Mouse (Mus musculus): ENCODE results near the gene Cog4. TPM values are rescaled to one million over a fixed set of nuclear protein-coding genes. Genes with fewer than 3 reads are reported as not detected.
A peak's percentile ranks its signal among the peaks of the same experiment; 100 is the strongest.

Cog4 gene
- total RNA-seq (2021) (10 to 100 TPM; 85.3 to 87.0 TPM), polyA plus RNA-seq (2012; rRNA removed) (21.0 and 21.3 TPM in 2 replicates)
- long read RNA-seq, transcript Cog4-201 (19 exons, 2,737 nt) = major isoform, 80 of 89 reads
- long read RNA-seq, partial matches to known transcripts = 3 of 89 reads
- long read RNA-seq, other reads (novel, unspliced or antisense) = 6 of 89 reads

DNA sequence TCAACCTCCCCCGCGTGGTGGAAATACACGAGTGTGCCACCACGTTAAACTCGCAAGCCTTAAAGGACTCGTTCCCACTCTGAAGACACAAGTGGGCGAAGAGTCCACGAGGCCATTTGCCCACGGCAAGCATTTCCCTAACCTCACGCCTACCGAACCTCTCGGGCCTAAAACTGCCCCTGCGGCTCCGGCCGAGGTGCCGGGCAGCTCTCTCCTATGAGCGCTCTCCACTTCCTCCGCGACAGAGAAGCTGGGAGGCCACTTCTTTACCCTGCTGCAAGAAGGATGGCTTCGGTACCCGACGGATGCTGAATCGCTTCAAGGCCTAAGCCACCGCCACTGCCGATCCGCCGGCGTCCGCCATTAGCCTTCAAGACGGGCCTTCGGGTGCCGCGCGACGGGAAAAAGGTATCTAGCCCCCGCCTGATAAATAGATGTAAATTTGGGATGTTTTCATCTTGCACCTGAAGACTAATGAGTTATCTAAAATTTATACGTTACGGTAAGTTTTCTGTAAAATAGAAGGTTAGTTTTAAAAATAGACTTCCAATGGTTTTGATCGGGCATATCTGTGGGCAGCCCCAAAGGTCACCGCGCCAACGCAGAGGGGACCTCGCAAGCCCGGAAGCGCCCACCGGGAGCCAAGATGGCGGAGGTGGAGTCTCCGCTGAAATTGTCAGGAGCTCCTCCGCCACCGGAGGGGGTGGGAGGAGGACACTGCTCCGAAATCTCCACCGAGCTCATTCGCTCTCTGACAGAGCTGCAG is at the start of gene Cog4, which contains the start of gene Sf3b3:
Gene Cog4 (plus strand): TSS at position 196 of the 766 bp plus-strand sequence.
Gene Sf3b3 (minus strand): TSS at position 383 of the 766 bp plus-strand sequence.
- DNase-seq = peak; percentile 87

DNA sequence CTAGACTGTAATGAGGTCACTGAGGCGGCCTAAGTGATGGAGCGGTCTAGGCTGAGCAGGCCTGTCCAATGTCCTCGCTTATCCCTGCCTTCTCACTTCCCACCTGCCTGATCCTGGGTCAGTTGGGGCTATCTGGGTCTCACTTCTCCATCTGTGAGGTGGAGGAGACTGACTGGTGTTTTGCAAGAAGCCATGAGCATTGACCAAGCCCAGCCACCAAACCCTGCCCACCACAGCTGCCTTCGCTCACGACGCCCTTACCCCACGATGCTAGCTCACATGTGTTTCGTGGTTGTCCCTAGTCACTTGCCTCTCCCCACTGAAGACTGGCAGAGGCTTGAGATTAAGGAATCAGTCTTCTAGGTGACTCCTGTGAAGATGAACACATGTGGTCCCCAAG is 49.3 kb upstream of the Cog4 start:
- DNase-seq = no peak

DNA sequence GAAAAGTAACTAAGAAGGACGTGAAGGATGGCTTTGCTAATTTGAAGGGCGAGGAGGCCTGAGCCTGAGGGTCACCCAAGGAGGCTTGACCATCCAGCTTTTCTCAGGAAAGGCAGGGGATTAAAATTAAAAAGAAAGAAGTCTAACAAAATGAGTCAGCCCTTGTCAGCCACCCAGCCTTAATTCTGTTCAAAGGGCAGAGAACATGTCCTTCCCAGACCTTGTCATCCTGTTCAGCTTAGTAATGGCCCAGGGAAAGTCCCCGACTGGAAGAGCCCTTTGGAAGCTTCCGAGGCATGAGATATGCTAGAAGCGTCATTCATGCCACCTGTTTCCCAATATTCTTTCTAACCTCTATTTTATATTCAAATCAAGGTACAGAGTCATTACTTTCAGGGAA is 43.4 kb upstream of the Cog4 start:
- peak; percentile 72 for DNase-seq

DNA sequence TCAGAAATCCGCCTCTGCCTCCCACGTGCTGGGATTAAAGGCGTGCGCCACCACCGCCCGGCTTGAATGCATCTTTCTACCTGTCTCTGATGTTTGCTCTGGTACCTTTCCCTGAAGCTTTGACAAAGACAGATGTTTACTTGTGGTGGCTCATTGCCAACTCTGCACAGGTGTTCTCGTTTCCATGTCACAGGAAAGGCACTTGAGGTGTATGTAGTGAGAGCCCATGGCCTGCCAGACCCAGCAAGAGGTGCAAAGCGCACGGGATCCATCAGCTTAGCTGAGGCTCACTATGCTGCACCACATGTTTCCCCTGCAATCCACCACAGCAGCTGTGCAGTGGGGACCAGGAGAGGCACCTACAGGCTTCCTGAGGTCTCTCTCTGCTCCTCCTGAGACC is 42.5 kb upstream of the Cog4 start:
- no peak for DNase-seq

DNA sequence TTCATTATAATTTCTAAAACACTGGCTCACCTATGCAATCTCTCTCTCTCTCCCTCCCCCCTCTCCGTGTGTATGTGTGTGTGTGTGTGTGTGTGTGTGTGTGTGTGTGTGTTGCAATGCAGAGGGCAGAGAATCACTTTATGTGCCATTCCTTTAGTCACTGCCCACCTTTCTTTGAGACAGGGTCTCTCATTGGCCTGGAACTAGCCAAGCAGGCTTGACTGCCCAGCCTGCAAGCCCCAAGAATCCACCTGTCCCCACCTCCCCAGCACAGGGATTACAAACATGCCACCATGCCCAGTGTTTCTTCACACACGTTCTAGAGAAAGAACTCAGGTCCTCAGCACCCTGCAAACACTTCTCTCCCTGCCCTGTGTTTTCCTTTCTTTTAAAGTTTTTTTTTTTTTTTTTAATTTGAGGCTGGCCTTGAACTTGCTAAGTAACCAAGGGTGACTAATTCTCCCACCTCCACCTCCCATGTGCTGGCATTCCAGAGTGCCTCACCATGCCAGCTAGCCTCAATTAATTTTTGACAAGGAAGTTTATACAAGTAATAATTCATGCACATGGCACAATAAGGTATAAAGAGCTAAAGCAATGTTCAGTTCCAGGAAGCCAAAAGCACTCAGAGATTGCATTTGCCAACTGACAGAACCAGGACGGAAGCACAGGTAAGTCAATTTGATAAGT is 41.4 kb upstream of the Cog4 start:
- peak; percentile 52 for DNase-seq

DNA sequence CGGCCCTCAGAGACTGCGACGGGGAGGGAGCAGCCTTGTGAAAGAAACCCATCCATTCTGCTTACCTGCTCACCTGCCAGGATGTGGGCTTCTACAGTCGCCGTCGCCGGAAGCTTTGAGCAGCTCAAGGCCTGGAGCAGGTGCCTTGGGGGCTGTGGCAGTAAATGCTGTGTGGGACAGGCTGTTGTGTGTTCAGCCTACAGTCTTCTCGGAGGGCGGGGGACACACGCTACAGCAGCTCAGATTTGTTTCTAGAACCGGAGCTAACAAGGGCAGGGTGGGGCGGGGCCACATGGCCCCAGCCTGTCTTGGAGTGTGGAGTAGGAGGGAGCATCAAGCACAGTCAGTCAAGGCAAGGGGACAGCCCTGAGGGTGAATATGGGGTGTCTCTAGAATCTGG is 40.7 kb upstream of the Cog4 start, which contains the start of gene Il34:
Gene Il34 (minus strand): TSS at position 256 of the 400 bp plus-strand sequence.
- DNase-seq = peak; percentile 52

DNA sequence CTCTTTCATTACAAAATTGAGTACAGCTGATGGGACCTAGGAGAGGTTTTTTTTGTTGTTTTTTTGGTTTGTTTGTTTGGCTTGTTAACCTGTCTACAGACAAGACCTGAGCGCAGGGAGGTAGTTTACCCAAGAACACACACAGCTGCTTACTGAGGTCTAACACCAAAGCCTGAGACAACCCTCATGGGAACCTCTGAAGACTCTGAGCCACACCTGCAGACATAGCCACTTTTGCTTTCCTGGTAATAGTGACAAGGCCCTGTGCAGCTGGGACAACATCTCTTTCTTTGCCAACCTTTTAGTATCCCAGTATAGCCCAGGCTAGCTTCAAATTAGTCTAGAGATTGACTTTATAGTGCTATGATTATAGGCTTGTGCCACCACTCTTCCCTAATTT is 40.3 kb upstream of the Cog4 start:
- DNase-seq = no peak

DNA sequence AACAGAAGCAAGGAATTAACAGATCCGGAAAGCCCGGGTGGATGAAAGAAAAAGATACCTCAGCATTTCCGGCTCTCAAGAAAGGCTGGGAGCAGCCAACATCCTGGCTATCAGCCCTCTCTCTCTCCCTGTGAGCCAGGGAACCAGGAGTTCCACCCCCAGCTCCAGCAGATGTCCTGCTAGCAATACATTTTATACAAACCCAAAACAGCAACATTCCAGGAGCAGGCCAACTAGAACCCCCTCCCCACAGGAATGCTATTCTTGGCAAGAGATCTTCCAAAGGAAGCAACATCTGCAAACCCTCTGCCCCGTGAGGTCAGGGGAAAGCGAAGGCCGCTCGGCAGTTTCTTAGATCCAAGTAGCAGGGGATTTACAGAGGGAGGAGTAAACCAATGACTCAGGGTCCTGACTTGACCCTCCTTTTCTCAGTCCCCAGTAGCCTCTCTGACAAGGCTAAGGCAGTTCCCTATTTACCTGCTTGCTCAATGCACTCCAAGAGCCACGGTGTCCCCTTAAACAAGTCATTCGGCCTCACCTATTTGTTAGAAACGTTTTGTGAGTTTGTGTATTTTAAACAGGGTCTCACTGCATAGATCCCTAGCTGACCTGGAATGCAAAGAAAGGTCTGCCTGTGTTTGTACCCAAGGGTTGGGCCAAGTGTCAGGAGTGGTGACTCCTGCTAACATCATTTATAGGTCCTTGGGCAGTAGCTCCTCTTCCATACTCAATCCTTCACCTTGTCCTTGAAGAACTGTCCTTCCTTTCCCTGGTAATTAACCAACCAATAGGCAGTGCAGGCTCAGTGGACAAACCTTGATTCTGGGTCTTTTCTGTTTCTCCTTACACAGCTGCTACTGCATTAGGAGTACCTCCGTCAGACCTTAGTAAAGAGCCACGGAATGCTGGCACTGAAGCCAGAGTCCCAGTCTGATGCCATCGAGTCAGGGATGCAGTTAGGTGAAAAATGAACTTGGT is 37.6 kb upstream of the Cog4 start:
- DNase-seq = peak; percentile 53

DNA sequence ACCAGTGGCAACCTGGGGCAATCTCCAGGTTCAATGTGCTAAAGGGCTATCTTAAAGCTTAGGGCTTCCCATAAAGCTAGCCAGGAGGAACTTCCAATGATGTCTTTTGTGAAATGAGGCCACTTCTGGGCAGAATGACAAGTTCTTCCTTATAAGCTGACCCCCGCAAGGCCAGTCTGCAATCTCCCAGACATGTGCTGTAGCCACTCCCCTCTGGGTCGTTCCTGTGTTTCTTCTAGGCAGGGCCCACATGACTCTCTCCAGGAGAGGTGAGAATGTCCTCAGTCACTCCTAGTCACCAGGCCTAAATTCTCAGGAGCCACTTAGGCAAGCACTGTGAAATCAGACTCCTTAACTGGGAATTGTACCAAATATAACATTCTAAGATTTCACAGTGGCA is 36.6 kb upstream of the Cog4 start:
- peak; percentile 67 for DNase-seq

DNA sequence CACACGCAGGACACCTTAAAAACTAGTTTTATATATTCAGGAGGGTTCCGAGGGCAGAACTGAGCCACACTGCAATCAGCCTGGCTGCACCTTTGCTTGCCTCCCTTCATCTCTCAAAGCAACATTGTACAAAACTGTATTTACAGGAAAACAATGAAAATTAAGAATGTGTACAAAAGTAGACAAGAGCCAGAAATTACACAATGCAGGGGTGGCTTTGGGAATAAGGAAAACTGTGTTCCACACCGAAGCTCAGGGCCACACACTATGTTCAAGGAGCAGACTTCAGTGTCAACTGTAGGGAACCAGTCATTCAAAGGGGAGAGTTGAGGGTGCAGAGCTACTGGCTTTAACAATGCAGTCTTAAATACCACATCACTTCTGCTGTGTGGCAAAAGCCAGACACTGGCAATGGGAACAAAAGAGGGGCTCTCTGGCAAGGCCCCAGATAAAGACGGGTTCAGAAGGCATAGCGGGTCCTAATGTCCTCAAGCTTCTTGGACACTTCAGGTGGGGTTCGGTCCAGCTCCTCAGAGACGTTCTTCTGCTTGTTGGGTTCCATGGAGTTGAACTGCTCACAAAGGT is 35.8 kb upstream of the Cog4 start:
- DNase-seq = no peak

DNA sequence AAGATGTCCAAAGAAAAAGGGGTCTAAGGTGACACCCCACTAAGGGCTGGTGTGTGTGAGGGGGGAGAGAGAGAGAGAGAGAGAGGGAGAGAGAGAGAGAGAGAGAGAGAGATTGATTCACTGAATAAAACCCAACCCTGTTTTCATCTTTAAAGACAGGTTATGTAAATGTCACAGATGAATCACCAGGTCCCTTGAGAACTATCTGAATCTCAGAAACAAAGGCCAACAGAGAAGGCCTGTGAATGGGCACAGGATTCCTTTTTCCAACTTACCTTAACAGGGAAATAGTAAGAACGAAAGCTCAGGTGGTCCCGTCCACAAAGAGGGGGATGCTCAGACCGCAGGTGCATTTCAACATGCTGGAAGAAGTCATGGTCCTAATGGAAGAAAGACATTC is 35.3 kb upstream of the Cog4 start:
- no peak for DNase-seq

DNA sequence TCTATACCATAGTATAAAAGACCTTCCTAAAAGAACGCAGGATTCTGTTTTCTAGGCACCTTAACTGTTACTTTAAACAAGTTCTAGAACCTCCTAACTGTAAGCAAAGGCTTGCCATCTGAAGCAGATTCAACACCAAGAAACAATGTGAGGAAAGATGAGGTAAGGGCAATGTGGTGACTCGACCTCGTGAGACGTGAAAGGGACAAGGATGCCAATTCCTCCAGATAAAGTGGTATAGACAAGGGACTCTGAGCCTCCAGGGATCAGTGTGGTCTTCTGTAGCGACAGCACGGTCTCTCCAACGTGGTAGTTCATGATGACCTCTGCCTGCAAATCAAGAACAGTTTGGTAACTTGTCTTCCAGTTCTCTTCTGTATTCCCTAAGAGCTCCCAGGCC is 34.6 kb upstream of the Cog4 start:
- no peak for DNase-seq

DNA sequence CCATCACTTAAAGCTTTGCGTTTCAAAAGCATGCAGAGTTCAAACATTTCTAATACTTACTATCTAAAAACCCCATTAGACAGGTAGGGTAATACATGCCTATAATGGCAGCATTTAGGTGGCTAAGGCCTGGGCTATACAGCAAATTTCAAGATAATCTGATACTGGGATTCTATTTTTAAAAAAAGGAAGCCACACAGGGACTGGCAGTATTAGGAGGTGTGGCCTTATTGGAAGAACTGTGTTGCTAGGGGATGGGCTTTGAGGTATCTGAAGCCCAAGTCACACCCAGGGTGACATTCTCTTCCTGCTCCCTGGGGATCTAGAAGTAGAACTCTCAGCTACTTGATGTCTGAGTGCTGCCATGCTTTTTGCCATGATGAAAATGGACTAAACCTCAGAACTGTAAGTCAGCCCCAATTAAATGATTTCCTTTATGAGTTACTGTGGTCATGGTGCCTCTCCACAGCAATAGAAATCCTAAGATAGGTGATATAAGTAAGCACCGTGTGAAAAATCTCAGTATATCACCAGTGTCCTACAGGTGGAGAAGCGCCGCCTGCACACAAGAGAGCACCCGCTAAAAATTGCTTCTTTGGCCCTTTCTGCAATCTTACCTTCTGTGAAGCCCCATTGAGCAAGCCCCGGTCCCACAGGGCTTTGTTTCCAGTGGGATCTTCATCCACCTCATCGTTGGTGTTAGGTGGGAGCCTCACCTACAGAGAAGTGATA is 33.9 kb upstream of the Cog4 start:
- no peak for DNase-seq

DNA sequence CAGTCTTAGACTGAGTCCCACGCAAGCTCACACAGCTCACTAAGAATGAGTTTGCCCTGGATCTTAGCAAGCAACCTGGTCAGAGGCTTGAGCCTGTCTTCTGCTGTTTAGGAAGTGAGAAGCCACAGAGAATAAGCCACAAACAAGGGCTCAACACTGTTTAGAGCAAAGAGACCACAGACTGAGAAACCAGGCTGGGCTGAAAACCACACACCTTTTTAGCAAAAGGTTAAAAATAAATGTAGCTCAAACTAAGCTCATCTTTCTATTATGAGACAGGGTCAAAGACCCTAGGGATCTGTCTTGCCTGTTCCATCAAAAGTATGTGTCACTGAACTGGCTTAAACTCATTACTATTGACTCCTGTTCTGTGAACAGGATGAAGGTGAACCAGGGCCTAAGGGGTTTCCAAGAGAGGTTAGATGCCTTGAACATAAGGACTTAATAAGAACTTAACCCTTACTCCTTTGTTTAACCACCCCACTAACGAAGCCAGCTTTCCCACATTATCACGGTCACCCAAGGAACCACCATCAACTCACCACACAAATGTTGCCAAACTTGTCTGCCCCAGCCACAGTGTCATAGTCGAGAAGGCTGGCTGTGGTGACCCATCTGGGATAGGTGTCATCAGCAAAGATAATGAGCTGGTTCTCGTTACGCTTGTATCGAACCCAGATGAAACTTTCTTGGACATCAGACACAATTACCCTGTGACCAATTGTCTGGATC is 33.2 kb upstream of the Cog4 start:
- DNase-seq = no peak

DNA sequence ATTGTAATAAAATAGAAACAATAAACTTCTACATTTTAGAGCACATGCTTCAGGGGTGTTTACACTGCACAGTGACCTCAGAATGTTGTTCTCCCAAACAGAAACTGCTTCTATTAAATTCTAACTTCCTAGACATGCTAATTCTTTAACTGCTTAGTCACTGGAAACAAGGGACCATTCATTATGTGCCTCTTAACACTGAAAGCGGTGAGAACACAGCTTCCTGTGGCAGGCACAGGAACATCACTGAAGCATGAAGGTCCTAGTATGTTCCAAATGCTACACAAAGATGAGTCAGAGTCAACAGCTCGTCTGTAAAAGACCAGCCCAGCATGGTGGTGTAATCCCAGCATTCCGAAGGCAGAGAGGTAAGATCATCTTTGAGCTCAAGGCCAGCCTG is 31.1 kb upstream of the Cog4 start:
- no peak for DNase-seq

DNA sequence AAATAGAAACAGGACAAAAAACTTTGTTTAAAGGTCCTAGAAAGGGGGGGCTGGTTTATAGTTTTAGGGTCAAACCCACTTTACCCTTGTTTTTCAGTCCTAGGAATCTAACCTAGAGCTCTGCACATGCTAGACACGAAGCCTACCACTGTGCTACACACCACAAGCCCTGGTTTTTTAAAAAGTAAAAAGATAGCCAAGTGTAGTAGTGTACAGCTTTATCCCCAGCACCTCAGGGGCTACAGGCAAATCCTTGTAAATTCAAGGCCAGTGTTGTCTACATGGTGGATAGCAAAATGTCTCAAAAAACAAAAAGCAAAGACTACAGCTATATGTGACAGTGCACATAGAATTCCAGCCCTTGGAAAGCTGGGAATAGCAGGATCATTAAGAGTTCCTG is 29.4 kb upstream of the Cog4 start:
- DNase-seq = no peak

DNA sequence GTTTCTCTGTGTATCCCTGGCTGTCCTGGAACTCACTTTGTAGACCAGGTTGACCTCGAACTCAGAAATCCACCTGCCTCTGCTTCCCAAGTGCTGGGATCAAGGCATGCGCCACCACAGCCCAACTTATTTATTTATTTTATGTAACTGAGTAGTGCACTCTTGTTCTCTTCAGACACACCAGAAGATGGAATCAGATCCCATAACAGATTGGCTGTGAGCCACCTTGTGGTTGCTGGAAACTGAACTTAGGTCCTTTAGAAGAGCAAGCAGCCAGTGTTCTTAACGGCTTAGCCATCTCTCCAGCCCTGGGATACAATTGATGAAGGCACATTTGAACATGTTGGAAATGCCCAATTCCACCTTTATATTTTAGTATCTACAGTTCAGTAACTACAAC is 27.8 kb upstream of the Cog4 start:
- no peak for DNase-seq

DNA sequence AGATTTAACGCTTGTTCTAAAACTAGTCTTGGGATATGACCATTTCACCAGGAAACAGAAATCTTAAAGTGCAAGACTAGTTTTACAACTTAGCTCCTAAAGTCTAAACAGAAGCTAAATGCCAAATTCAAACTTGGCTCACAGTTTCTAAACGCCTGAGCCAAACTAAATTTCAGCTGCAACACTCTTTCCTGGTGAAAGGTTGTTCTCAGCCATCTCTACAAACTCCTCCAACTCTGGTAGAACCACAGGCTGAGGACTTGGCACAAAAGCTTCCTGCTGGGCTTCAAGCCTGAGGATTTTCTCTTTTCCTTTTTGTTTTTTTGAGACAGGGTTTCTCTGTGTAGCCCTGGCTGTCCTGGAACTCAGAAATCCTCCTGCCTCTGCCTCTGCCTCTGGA is 26.1 kb upstream of the Cog4 start:
- no peak for DNase-seq

DNA sequence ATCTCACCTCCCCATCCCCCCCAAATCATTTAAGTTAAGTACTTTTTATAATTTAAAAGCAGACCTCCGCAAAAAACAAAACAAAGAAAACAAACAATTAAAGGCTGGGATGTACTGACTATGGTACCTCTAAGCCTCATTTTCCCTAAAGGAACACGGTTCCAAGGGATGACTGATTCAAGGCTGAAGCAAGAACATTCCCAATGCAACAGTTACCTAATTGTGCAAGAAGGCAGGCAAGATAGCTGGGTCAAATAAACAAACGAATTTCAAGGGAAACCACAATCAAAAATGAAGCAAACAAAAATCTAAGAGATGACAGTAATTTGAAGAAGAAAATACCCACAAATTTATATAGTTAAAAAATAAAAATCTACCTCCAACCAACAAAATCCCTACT is 24.4 kb upstream of the Cog4 start:
- no peak for DNase-seq

DNA sequence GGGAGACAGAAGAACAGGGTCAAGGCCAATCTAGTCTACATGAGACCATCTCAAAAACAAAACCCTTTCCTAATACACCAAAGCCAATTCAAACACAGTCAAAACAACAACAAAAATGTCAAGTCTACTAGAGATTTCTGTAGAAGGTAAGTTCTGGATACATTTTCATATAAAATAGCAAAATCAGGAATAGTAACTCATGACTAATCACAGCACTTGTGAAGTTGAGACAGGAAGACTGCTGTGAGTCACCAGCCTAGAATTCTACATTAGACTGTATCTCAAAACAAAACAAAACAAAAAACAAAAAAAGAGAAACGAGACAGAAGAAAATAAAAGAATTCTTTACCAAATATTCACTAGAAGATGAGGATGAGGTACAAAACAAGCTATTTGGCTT is 21.5 kb upstream of the Cog4 start:
- DNase-seq = no peak

All from adrenal gland, adult 2 months (tissue).